Mouse (Mus musculus): Measurements from ENCODE around the gene Zfhx2.

Zfhx2 gene

GRCm38 (mm10) chr14:55092011-55092577 is at the start of gene Zfhx2:
Gene Zfhx2 (minus strand): TSS chr14:55092324.
- DNase-seq (ENCODE audit: extremely low read depth, low read depth, low spot score) = peak; percentile 63

- DNase-seq (ENCODE audit: extremely low read depth, low read depth, low spot score) = no peak
Measured at GRCm38 (mm10) chr14:55139313-55139712, 47.2 kb upstream of the Zfhx2 start.

- DNase-seq (ENCODE audit: extremely low read depth, low read depth, low spot score) = no peak
Measured at GRCm38 (mm10) chr14:55135676-55136075, 43.6 kb upstream of the Zfhx2 start.

GRCm38 (mm10) chr14:55126521-55126920 is 34.4 kb upstream of the Zfhx2 start:
- DNase-seq (ENCODE audit: extremely low read depth, low read depth, low spot score) = no peak

- no peak for DNase-seq (ENCODE audit: extremely low read depth, low read depth, low spot score)
Measured at GRCm38 (mm10) chr14:55125711-55126110, 33.6 kb upstream of the Zfhx2 start.

GRCm38 (mm10) chr14:55122359-55122758 is 30.2 kb upstream of the Zfhx2 start:
- DNase-seq (ENCODE audit: extremely low read depth, low read depth, low spot score) = no peak

- DNase-seq (ENCODE audit: extremely low read depth, low read depth, low spot score) = peak; percentile 16
Measured at GRCm38 (mm10) chr14:55121947-55122346, 29.8 kb upstream of the Zfhx2 start.

- DNase-seq (ENCODE audit: extremely low read depth, low read depth, low spot score) = no peak
Measured at GRCm38 (mm10) chr14:55119421-55120134, 27.5 kb upstream of the Zfhx2 start.

- DNase-seq (ENCODE audit: extremely low read depth, low read depth, low spot score) = no peak
Measured at GRCm38 (mm10) chr14:55118852-55119251, 26.7 kb upstream of the Zfhx2 start.

- no peak for DNase-seq (ENCODE audit: extremely low read depth, low read depth, low spot score)
Measured at GRCm38 (mm10) chr14:55116425-55117200, 24.5 kb upstream of the Zfhx2 start, which contains the start of gene Jph4. Gene Jph4 (minus strand): TSS chr14:55116935.

- no peak for DNase-seq (ENCODE audit: extremely low read depth, low read depth, low spot score)
Measured at GRCm38 (mm10) chr14:55115846-55116245, 23.7 kb upstream of the Zfhx2 start.

GRCm38 (mm10) chr14:55114759-55115701 is 22.9 kb upstream of the Zfhx2 start:
- DNase-seq (ENCODE audit: extremely low read depth, low read depth, low spot score) = no peak

GRCm38 (mm10) chr14:55113975-55114645 is 22.0 kb upstream of the Zfhx2 start:
- DNase-seq (ENCODE audit: extremely low read depth, low read depth, low spot score) = no peak

- no peak for DNase-seq (ENCODE audit: extremely low read depth, low read depth, low spot score)
Measured at GRCm38 (mm10) chr14:55113351-55113974, 21.3 kb upstream of the Zfhx2 start.

GRCm38 (mm10) chr14:55111720-55112119 is 19.6 kb upstream of the Zfhx2 start:
- no peak for DNase-seq (ENCODE audit: extremely low read depth, low read depth, low spot score)

- DNase-seq (ENCODE audit: extremely low read depth, low read depth, low spot score) = no peak
Measured at GRCm38 (mm10) chr14:55110076-55110475, 18.0 kb upstream of the Zfhx2 start.

GRCm38 (mm10) chr14:55109048-55109873 is 17.1 kb upstream of the Zfhx2 start:
- no peak for DNase-seq (ENCODE audit: extremely low read depth, low read depth, low spot score)

GRCm38 (mm10) chr14:55108202-55108870 is 16.2 kb upstream of the Zfhx2 start:
- no peak for DNase-seq (ENCODE audit: extremely low read depth, low read depth, low spot score)
